Mouse (Mus musculus) brain, embryonic 14.5 days (tissue): Measurements from ENCODE around the gene Bcl9. TPM values are rescaled to one million over a fixed set of nuclear protein-coding genes. Genes with fewer than 3 reads are reported as not detected.

ENCODE experiments used
- DNase-seq: peaks from one replicate; pipeline ENCODE4 v3.0.0-alpha.2; 2011; ENCODE audit warnings: low read depth
- CTCF ChIP-seq: fragments of 200-500 bp; IDR thresholded peaks from 2 replicates; pipeline ENCODE4 v1.5.1; 2012; ENCODE audit warnings: inconsistent platforms, mild to moderate bottlenecking, moderate library complexity, borderline replicate concordance; ENCODE audit not compliant: insufficient read depth, insufficient read length; ENCODE audit errors: extremely low read depth
- POLR2A ChIP-seq: fragments of 200-500 bp; IDR thresholded peaks from 2 replicates; pipeline ENCODE4 v1.6.1; 2012; ENCODE audit warnings: mild to moderate bottlenecking, inconsistent platforms, borderline replicate concordance; ENCODE audit not compliant: poor library complexity, insufficient read depth, insufficient read length, severe bottlenecking; ENCODE audit errors: extremely low read depth
- polyA plus RNA-seq: library from polyadenylated mRNA; depleted of rRNA; stranded (reverse); fragments of >200 nt; gene quantifications from 2 replicates; pipeline ENCODE4 v1.2.3, GENCODE M21; 2012; rRNA removed

Gene Bcl9
- polyA plus RNA-seq, 1 experiment: 77.8 TPM

DNA sequence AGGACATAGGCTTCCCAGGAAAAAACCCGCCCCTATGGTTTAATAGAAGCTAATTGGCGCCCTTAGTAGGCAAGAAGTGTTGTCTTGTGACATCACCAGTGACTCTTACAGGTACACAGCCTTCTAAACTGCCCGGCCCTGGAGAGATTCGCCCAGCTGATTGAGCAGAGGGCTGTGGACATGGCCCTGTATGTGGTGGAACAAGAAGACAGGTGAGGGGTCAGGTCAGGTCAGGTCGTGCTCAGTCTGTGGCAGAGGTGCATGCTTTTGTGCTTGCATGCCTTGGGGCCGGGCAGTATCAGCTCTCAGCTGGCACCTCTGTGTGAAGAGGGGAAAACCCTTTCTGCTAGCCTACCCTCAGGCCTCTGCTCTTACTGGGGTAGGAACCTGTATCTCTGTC, 126.2 kb downstream of the Bcl9 start:
- no peak for TF ChIP-seq CTCF
- TF ChIP-seq POLR2A: no peak
- DNase-seq: no peak

DNA sequence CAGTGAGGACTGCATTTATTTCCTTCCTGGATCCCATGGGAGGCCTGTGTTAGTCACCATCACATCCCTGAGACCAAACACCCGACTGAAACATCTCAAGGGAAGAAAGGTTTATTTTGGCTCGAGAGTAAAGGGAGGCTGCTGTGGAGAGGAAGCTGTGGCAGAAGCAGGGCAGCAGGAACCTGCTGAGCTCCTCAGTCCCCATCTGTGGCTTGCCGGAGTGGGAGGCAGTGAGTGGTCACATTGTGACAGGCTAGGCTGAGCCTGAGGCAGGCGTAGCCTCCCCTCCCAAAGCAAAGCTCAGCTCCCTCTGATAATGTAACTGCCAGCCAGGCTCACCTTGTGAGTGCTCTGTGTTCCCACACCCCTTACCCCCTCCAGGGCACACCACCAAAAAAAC, 130.6 kb downstream of the Bcl9 start:
- DNase-seq: no peak
- TF ChIP-seq CTCF: no peak
- no peak for TF ChIP-seq POLR2A

DNA sequence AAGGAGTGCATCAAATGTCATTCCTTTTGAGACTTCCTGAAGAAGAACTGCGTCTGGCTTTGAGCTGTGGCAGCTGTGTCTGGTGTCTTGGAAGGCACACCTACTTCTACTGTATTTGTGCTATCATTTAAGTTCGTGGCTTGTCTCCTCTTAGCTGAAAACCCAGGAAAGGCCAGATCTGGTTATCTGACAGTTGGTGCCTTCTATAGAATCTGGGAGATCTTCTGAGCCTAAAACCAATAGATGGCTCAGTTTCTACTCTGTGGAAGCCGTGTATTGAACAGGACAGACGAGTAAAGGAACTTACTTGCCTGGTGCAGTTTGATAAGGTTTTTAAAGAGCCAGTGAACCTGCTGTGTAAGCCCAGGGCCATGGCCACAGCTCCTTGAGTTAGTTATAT, 133.2 kb downstream of the Bcl9 start:
- DNase-seq: no peak
- TF ChIP-seq POLR2A: no peak
- TF ChIP-seq CTCF: no peak

GRCm38 (mm10) chr3:97161773-97162172, 135.9 kb downstream of the Bcl9 start:
- DNase-seq: no peak
- TF ChIP-seq CTCF: no peak
- TF ChIP-seq POLR2A: no peak

GRCm38 (mm10) chr3:97160908-97161307, 136.8 kb downstream of the Bcl9 start:
- peak; percentile 53 for DNase-seq
- TF ChIP-seq POLR2A: no peak
- no peak for TF ChIP-seq CTCF

DNA sequence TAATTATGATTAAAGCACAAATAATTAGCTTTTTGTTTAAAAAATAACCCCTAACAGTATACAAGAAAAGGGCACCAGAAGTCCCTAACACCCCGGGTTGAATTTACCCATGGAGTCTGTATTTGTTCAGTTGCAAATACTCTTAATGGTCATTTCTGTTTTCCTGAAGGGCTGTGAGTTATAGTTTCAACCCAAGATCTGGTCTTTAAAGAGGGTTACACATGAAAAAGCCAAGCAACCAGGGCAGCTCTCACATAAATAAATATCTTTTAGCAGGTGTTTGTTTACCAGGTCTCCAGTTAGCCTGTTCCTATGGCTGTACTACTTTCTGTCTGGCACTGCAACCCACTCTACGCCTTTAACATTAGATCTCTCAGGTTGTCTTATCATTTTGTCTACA, 137.7 kb downstream of the Bcl9 start:
- no peak for DNase-seq
- TF ChIP-seq CTCF (no peak), POLR2A (no peak)

- TF ChIP-seq CTCF (no peak), POLR2A (no peak)
Observed at GRCm38 (mm10) chr3:97159509-97159850, 138.2 kb downstream of the Bcl9 start.

GRCm38 (mm10) chr3:97158611-97159508, 138.9 kb downstream of the Bcl9 start, which contains the start of gene Acp6:
Gene Acp6, plus strand, starts transcription at chr3:97158777.
- TF ChIP-seq CTCF (no peak), POLR2A (no peak)
- peak; percentile 97 for DNase-seq

More at GRCm38 (mm10) chr3:97159509-97159850, 138.2 kb downstream of the Bcl9 start:
- peak; percentile 12 for DNase-seq

DNA sequence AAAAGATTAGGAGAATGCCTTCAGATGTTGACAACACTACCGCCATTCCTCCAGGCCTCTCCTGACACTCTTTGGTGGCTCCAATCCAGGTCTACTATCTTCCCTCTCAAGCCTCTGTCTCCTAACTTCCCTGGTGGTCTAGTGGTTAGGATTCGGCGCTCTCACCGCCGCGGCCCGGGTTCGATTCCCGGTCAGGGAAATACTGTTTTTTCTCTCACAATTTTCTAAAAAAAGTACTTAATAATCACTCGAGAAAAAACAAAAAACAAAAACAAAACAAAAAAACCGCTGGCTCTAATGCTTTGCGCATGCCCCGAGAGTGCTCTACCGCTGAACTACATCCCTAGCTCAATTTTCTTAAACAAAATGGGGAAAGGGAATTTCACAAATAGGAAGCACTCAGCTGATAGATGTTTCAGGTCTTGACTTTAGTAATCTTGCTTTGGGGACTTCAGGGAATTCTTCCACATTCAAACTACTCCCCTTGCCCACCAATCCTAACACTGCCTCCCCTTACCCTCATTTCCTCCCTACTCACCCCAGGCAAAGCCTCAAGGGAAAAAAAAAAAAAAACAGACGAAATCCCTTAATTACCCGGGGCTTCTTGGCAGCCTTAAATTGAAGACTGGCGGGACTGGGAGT, 139.6 kb downstream of the Bcl9 start:
- DNase-seq: peak; percentile 84
- TF ChIP-seq POLR2A (no peak), CTCF (no peak)

DNA sequence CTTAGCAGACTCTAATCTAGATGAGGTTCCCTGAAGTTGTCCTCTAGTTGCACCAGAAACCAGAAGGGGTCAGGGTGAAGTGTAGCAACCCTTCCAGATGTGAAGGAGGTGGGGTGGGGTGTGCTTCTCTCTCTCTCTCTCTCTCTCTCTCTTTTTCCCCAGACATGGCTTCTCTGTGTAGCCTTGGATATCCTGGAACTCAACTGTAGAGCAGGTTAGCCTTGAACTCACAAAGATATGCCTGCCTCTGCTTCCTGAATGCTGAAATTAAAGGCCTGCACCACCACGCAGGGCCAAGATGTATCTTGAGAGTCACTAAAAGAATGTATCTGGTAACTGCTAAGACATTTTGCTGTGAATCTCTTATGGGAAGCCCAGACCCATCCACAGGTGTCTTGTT, 140.4 kb downstream of the Bcl9 start:
- no peak for DNase-seq
- TF ChIP-seq CTCF (no peak), POLR2A (no peak)

DNA sequence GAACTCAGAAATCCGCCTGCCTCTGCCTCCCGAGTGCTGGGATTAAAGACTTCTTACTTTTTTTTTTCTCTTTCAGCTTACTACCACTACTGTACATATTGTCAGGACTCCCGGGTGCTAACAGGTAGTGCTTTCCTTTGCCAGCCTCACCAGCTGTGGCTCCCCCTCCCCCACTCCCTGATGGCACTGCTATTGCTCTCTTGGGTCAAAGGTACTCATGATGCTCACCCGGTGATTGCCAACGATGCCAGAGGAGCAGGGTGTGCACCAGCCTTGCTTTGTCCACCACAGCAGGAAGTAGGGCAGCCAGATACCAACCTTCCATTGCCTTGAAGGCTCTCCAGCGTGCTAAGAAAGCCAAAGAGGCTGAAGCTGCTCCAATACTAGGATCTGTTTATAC, 141.3 kb downstream of the Bcl9 start:
- TF ChIP-seq POLR2A (no peak), CTCF (no peak)
- DNase-seq: no peak

Other genes with a start within 250 kb of the Bcl9 start
- gene Acp6, start 139.1 kb downstream of the Bcl9 start, polyA plus RNA-seq: 19.6 and 23.3 TPM in 2 replicates
- gene Olfr1402, start 124.1 kb upstream of the Bcl9 start, polyA plus RNA-seq: not detected in 2 replicates